In the genomic region with DNA sequence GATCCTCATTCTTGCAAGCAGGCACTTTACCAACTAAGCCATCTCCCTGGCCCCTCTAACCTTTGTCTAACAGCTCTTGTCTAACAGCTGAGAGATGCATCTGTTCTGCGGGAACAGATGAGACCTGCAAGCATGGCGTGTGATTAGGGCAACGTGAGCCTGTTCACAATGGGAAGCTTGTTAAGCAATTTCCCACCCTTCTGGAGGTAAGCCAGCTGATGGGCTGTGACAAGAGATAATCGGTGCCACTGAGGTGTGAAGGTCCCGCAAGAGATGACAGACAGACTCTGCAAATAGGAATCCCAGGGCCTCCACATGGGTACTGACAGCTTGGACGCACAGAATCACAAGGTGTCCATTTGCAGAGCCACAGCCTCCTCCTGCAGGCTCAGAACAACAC, we compare ENCODE assay signal across 14 mouse cellular contexts.
DNase-seq lines count a peak whose midpoint lies in the region; ATAC-seq lines count a peak whose summit lies in the region.
"Had no signal": no experiment of that assay in that cellular context is flagged by ENCODE, and none has a peak within 500 bp of the region (broad histone marks: within the 10 kb centered on the region; RNA-seq: fewer than 3 reads in every experiment).

No protein-coding gene starts in this region.

- WGBS in forebrain, embryonic 13.5 days, result 62% methylated on average over 6 of the region's 6 CpGs
- 67% methylated on average over 6 of the region's 6 CpGs for WGBS in hindbrain, embryonic 12.5 days
- WGBS in heart, embryonic 10.5 days, result 63% methylated on average over 6 of the region's 6 CpGs

- H3K27me3 ChIP-seq in forebrain, embryonic 13.5 days, result no peaks in the 10 kb centered on the region
- no peaks in the 10 kb centered on the region for H3K27me3 ChIP-seq in hindbrain, embryonic 12.5 days
- H3K27me3 ChIP-seq in heart, embryonic 10.5 days (ENCODE audit: insufficient read depth, poor library complexity, severe bottlenecking), result no peaks in the 10 kb centered on the region
- H3K27me3 ChIP-seq: intestine, embryonic 15.5 days; liver, embryonic 12.5 days; lung, embryonic 15.5 days had no signal

- ATAC-seq in forebrain, embryonic 13.5 days, result peak; percentile 48; the same call in 1 of the 2 replicates
- ATAC-seq in hindbrain, embryonic 12.5 days (ENCODE audit: low FRiP score), result peak; percentile 68; the same call in 1 of the 2 replicates
- ATAC-seq: intestine, embryonic 15.5 days; liver, embryonic 12.5 days had no signal

- no peak overlapping the region for H3K4me3 ChIP-seq in forebrain, embryonic 13.5 days
- no peak overlapping the region for H3K4me3 ChIP-seq in hindbrain, embryonic 12.5 days
- H3K4me3 ChIP-seq in heart, embryonic 10.5 days, result no peak overlapping the region
- H3K4me3 ChIP-seq: heart, adult 2 months; intestine, embryonic 15.5 days; limb, embryonic 10.5 days; liver, embryonic 12.5 days; lung, embryonic 15.5 days had no signal

- no peak overlapping the region for H3K9ac ChIP-seq in forebrain, embryonic 13.5 days
- H3K9ac ChIP-seq in hindbrain, embryonic 12.5 days, result no peak overlapping the region
- H3K9ac ChIP-seq: intestine, embryonic 15.5 days; liver, embryonic 12.5 days; lung, embryonic 15.5 days had no signal

- H3K27ac ChIP-seq in forebrain, embryonic 13.5 days, result no peak overlapping the region
- no peak overlapping the region for H3K27ac ChIP-seq in hindbrain, embryonic 12.5 days
- H3K27ac ChIP-seq in heart, embryonic 10.5 days, result no peak overlapping the region
- H3K27ac ChIP-seq: heart, adult 2 months; intestine, embryonic 15.5 days; limb, embryonic 10.5 days; liver, embryonic 12.5 days; lung, embryonic 15.5 days had no signal

- peak; percentile 78 for DNase-seq in left cerebral cortex, postnatal 4 days
- DNase-seq in left cerebral cortex, adult 18-20 months (ENCODE audit: low spot score in 2 of 2), result no peak
- peak; percentile 83 for DNase-seq in retina, postnatal 1 day
- no peak for DNase-seq in heart, embryonic 10.5 days (ENCODE audit: low spot score)
- no peak for DNase-seq in left cerebral cortex, postnatal 14 days (ENCODE audit: low spot score in 2 of 2)
- DNase-seq: adrenal gland, postnatal 14 days; cerebellum, postnatal 25 days; heart, adult 2 months had no signal

- no peak overlapping the region for H3K4me2 ChIP-seq in forebrain, embryonic 13.5 days
- no peak overlapping the region for H3K4me2 ChIP-seq in hindbrain, embryonic 12.5 days (replicated peaks)
- H3K4me2 ChIP-seq: intestine, embryonic 15.5 days; liver, embryonic 12.5 days; lung, embryonic 15.5 days had no signal

- no peaks in the 10 kb centered on the region for H3K4me1 ChIP-seq in forebrain, embryonic 13.5 days
- no peaks in the 10 kb centered on the region for H3K4me1 ChIP-seq in hindbrain, embryonic 12.5 days
- no peaks in the 10 kb centered on the region for H3K4me1 ChIP-seq in heart, embryonic 10.5 days
- H3K4me1 ChIP-seq: intestine, embryonic 15.5 days; limb, embryonic 10.5 days; liver, embryonic 12.5 days; lung, embryonic 15.5 days had no signal

- intact Hi-C loops in left cerebral cortex, postnatal 4 days (cut with DNase I), result no loop called here
- intact Hi-C loops in left cerebral cortex, postnatal 14 days (cut with DNase I), result no loop called here

- H3K36me3 ChIP-seq in forebrain, embryonic 13.5 days (ENCODE audit: poor library complexity, severe bottlenecking), result no peaks in the 10 kb centered on the region
- no peaks in the 10 kb centered on the region for H3K36me3 ChIP-seq in hindbrain, embryonic 12.5 days
- H3K36me3 ChIP-seq in heart, embryonic 10.5 days, result no peaks in the 10 kb centered on the region
- H3K36me3 ChIP-seq: intestine, embryonic 15.5 days; limb, embryonic 10.5 days; liver, embryonic 12.5 days; lung, embryonic 15.5 days had no signal

- no peaks in the 10 kb centered on the region for H3K9me3 ChIP-seq in forebrain, embryonic 13.5 days (replicated peaks)
- H3K9me3 ChIP-seq in hindbrain, embryonic 12.5 days (replicated peaks), result 0 out of 2 replicates have a peak, but pooled peaks cover 5% of the 10 kb centered on the region
- H3K9me3 ChIP-seq in heart, embryonic 10.5 days, result no peaks in the 10 kb centered on the region
- H3K9me3 ChIP-seq: intestine, embryonic 15.5 days; limb, embryonic 10.5 days; liver, embryonic 12.5 days; lung, embryonic 15.5 days had no signal

Comparison
In these comparisons a context has a peak if more than half of its experiments do, and no peak if none do; other contexts are left out.
1. DNase-seq: peak in left cerebral cortex, postnatal 4 days (single experiment) and retina, postnatal 1 day (single experiment); none in left cerebral cortex, adult 18-20 months (0 of 2), heart, embryonic 10.5 days (single experiment) and left cerebral cortex, postnatal 14 days (0 of 2).